Mouse (Mus musculus) cerebellum, adult 18-20 months (tissue): Measurements from ENCODE around the gene Maged1.
"Not testable (repeated sequence)": the region's sequence is repeated elsewhere in the genome, so short reads cannot be mapped to it uniquely, and the experiment has no call there.

ENCODE experiments used
- DNase-seq, 2 experiments: peaks; one replicate each; pipeline ENCODE4 v3.0.0; 2021

Gene Maged1

DNA sequence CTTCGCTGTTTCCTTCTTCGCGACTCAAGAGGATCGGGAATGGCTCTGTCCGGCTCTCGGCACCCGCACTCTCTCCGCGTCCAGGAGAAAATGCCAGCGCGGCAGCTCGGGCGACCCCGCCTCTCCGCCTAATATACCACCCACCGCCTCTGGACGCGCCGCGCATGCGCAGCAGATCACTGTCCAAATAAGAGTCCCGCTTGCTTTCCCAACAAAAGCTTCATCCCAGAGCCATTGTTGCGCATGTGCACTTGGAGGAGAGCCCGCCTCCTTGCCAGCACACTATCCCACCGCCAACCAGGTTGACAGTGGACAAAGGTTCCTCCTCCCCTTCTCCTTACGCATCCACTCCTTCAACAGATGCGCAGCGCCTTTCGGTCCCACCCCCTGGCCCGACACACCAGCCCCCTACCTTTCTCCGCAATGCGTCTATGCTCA is at the start of gene Maged1:
Maged1 (minus strand) TSS at position 226 of the 438 bp plus-strand sequence.
- DNase-seq: peak; percentile 90 to 94

DNA sequence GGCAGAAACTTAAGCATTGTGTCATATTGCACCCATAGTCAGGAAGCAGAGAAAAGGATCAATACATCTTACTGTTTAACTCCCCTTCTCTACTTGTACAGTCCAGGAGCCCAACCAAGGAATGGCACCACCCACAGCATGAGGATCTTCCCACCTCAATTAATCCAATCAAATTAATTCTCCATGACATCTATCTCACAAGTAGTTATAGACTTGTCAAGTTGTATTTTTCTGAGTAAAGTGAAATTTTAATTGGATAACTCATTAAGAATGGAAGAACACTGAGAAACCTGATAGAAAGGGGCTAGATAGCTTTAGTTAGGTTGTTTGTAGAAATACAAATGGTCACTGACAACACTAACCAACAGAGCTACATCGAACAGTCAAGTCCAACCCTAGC is 38.3 kb upstream of the Maged1 start:
- no peak for DNase-seq

GRCm38 (mm10) chrX:94564694-94565093 is 22.8 kb upstream of the Maged1 start:
- no peak for DNase-seq

- DNase-seq: no peak
Measured at GRCm38 (mm10) chrX:94562392-94562791, 20.4 kb upstream of the Maged1 start.

DNA sequence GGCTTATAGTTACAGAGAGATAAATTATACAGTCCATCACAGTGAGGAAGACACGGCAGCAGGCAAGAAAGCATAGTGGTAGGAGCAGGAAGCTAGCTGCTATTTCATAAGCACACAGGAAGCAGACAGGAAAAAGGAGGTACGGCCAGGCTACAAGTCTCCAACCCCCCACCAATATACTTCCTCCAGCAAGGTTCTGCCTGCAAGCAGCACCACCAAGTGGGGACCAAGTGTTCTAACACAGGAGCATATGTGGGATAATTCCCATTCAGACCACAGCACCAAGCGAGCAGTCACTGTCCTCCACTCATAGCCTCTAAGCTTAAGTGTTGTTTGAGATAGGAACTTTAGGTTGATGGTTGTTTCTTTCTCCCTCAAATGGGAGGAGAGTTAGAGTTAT is 6.3 kb upstream of the Maged1 start:
- no peak for DNase-seq

GRCm38 (mm10) chrX:94545941-94546340 is 4.0 kb upstream of the Maged1 start:
- no peak for DNase-seq

- DNase-seq: peak in 1 of 2 experiments; percentile 13
Measured at GRCm38 (mm10) chrX:94544923-94545322, 3.0 kb upstream of the Maged1 start.

DNA sequence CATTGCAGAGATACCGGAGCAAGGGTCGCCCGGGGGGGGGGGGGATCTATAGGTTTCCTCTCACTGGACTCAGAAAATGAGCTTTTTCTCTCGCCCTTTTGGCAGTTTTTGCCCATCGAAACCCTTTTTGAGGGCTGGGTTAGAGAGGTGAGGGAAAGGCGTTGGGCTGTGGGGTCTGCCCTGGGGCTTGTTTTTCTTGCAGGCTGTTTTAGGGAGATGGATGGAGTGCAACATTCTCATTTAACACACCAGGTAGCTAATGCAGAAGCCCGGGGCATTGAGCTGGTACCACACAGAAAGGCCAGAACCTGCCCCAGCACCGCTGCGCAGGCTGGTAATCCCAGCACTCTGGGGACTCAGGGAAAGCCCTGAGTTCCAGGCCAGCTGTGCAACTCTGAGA is 593 bp upstream of the Maged1 start:
- peak; percentile 14 to 36 for DNase-seq

GRCm38 (mm10) chrX:94541206-94541605 is 737 bp downstream of the Maged1 start:
- DNase-seq: peak; percentile 18 to 39

DNA sequence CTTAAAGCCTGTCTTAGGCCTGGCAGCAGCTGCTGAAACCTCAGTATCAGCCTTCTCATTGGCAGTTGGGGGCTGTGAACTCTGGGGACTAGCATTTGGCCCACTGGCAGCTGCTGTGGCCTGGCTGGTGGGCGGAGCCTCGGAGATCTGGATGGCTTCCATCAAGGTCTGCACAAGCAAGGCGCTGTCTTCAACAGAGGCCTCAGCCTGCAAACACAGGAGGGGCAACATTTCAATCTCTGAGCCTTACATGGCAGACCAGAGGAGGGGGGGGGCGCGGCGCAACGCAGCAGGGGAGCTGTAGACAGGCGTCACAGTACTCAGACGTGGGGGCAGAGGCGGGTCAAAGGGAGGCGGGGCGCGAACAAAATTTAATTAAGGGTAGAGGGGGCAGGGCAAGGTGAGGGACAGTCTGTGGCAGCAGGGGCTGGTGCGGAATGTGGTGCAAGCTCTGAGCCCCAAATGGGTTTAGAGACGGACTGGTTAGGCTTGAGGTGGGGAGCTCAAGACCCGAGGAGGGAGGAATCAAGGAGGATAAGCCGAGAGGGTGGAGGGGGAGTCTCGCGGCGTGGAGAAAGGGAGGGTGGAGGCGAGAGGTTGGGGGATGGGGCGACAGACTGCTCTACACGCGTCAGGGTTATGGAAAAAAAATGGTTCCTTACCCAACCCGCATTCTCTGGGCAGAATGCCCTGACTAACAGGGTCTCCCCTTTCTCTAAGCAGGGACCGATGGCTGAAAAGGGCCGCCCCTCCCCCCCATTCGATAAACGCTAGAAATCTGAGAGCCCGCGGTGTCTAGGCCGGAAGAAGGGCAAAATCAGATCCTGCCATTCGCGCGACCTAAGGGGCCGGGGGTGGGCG is 1.4 kb downstream of the Maged1 start:
- DNase-seq: peak; percentile 60 to 65

- no peak for DNase-seq
Measured at GRCm38 (mm10) chrX:94534346-94534745, 7.6 kb downstream of the Maged1 start.

DNA sequence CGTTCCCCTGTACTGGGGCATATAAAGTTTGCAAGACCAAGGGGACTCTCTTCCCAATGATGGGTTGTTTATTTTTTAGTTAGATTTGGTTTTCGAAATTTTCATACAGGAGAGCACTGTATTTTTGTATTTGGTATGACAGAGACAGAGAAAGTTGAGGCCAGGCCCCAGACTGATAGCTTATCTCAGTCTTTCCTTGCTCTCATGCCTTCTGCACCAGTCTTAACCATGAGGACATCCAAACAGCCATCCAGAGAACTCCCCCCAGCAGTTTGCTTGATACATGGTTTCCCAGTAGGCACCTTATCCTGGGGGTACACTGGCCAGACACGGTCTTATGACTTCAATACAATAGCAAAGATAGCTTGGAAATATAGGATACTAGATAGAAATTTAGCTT is 11.6 kb downstream of the Maged1 start:
- no peak for DNase-seq

GRCm38 (mm10) chrX:94522166-94522565 is 19.8 kb downstream of the Maged1 start:
- DNase-seq: no peak

DNA sequence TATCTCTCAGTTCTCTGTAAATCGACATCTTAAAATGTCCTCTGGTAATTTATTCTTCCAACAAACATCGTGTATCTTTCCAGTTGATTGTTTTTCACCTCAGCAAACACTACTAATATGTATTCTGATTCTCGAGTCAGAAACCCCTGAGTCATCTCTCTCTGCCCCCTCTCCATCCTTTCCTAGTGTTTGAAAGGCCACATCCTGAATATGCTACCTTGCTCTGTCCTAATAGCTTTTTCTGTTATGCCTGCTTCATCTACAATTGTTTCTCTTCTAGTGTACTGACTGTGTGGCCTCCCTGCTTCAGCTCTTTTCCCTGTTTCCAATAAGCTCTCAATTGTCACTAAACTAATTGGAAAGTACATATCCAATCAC is 33.5 kb downstream of the Maged1 start:
- no peak for DNase-seq

DNA sequence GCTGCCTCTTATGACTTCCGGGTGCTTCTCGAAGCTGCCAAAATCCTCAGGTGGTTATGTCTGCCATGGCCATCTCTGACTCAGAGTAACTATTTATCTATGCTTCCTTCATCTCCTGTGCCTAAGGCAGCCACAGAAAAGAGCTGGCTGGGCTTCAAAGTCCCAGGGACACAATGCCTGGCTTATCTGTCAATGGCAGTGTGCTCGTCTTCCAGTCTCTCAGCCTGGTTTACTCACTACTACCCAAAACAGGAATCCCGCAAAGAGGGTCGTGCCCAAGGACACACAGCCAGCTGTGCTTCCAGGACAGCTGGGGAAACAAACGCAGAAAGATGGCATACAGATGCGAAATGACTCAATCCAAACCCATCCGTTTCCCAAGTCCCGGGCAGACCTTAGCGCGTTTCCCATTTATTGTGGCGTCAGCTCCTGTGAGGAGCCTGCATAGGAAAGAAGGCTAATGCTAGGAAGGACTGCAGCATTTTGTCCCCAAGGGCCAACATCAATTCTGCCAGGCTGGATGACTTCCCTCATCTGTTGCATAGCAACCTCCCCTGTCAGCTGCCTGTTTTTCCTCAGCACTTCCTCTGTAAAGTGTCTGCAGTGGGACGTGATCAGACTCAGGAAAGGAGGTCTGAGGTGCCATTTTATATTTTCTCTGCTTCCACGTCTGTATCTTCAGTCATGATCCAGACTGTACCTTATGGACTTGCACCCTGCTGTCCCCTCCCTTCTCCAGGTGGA is 34.1 kb downstream of the Maged1 start:
- not testable (repeated sequence) for DNase-seq

GRCm38 (mm10) chrX:94486001-94486792 is 55.7 kb downstream of the Maged1 start:
- DNase-seq: no peak
